Mouse (Mus musculus) adrenal gland (tissue): ENCODE measurements at regions not wholly inside any gene's neighbourhood (a gene's known extent, or its start where the extent isn't known, plus 50 kb on each side); places are given as distances from the start of the nearest gene placed in this dataset.

Experiments
- intact Hi-C: fragments of 180-260 bp; cut with DNase I; formaldehyde crosslinking; loops from one replicate; pipeline ENCODE4 v1.15.1; 2025

DNA sequence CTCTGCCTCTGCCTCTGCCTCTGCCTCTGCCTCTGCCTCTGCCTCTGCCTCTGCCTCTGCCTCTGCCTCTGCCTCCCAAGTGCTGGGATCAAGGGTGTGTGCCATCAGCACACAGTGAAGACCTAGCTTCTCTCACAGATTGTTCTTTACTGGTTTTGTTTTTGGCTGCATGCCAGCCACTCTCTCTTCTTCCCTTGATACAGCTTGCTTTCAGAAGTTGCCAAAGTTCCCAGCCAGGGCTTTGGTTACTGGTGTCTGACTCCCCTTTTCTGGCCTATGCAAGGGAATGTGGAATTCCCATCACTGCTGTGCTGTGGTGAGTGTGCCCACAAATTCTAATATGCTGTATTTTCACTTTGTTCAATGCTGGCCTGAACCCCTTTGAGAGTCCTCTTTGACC is 68.6 kb upstream of the Zfp637 start:
- intact Hi-C loops, result no loop called here

DNA sequence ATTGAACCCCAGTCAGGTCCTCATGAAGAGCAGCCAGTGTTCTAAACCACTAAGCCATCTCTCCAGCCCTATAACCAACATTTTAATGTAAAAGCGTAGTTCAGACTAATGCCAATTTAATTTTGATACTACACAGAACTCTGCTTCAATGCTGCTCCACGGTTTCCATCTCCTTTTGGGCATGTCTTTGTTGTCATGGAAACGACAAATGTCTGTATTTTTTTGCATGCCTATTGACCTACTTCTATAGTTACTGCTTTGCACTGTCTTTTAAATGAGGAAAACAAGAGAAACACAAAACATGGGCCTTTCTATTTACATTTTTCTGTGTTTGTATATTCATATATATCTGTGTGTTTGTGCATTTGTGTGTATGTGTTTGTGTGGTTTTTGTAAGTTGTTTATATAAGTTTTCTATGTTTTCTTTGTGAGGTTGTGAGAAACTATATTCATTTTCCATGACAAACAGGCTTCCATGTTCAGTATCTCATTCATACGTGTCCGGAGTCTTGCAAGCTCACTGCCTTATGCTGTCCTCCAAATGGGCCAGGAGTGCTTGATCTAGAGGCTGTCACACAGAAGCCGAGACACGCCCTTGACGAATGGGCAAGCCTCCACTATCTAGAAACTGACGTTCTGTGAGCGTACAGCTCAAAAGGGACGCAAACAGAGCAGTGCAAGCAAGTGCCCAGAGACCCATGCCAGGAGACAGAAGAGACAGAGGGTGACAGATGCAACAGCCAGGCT is 65.5 kb upstream of the Zfp637 start:
- intact Hi-C loops, result no loop called here

DNA sequence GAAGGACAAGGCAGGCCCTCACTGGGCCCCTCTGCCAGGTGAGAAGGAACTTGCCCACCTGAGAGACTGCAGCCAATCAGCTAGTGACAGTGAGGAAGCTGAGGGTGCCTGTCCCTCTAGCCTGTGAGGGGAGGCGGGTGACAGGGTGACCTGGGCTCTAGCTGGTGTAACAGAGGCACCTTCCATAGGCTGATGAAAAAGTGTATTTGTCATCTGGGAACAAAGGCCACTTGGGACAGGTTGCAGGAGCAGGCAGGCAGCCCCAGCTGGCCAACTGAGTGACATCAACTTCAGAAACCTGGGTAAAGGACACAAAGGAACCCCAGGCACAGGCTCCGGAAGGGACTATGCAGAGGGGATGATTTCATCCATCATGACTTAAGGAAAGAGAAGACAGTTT is 63.0 kb upstream of the Zfp637 start:
- intact Hi-C loops, result no loop called here

DNA sequence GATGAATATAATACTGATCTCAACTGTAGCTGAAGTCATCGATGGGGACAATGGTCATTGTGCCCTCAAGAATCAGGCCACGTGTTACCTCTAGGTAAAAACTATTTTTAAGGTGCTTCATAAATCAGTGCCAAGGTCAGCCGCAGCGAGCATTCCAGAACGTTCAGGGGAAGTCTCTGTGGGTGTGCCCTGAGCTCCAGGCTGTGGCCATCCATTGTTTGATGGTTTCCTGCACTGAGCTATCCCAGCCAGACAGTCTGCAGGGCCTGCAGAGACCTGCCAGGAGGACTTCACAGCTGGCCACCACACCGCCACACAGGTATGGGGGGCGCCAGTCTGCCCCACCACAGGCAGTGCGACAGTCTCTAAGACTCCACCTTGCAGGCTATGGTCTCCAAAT is 62.5 kb upstream of the Zfp637 start:
- intact Hi-C loops, result no loop called here

DNA sequence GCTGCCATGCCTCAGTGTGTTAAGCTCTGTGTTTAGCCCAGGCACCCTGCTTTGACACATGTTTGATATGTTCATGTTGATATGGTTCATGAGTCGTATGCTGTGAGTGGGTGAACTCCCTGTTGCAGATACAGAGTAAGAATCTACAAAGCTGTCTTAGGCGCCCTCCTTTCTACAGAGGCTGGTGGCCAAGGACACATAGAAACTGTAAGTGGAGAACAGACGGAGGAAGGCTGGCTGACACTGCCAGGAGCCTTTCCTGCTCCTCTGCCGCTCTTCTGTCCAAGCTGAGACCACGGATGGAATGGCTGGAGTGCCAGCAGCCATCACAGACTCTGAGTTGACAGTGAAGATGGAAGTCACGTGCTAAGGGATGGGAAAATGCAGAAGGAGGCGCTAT is 62.0 kb upstream of the Zfp637 start:
- intact Hi-C loops, result no loop called here

DNA sequence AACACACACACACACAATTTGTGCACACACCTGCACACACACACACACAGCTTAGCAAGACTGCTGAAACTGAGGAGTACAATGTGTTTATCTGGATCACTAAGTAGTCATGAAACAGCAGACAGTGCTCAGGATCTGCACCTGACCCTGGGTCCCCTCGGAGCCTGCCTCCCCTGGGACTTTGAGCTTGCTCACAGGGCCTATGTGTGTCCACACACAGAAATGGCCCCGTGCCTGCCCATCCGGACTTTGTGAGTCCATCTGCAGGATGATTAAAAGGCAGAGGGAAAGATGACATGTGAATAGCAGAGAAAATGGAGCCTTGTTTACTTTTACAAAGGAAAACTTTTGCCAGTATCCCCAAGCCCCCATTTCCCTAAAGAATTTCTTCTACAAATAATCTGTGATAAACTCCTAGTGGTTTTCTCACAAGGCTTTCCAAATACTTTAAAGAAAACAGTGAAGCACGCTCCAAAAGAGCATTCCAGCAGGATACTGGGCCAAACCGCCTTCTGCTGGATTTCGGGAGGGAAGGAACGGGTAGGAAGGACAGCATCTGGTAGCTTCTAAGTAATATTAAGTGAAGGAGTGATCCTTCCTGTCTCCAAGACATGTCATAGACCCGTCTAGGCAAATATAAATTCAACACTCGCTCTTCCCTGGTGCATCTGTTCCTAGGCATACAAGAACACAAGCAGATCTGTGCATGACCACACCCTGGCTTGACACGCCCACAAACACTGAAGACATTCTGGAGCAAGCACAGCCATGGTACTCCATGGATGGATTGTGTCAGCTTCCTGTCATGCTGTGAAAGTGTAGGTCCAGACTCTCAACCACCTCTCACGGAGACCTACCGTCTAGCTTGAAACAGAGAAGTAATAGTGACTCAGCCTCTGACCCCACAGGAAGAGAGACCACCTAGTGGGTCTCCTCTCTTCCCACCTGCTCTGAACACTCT is 52.1 kb upstream of the Zfp637 start:
- intact Hi-C loops, result no loop called here

DNA sequence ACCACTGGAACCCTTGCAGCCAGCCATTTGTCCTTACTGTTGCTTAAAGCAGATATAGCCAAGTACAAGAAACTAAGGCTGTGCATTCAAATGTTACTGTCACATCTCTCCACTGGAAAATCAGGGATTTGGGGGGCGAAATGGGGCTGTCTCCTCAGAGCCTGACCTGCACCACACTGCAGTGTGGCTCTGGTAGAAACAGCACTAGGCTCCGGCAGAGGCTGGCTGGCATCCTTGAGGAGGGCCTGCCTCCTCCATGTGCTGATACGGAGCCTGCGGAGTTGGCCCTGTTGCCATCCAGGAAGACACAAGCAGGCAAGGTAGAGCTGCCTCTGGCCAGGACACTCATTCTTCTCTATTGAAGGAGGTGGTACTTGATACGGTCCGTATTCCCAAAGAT is 50.4 kb upstream of the Zfp637 start:
- intact Hi-C loops, result no loop called here
